Mouse (Mus musculus) urinary bladder, adult 2 months (tissue): ENCODE measurements around the gene Ppp1r35. TPM values are rescaled to one million over a fixed set of nuclear protein-coding genes. Genes with fewer than 3 reads are reported as not detected.
A peak's percentile ranks its signal among the peaks of the same experiment; 100 is the strongest.

Experiments used
- DNase-seq: peaks from one replicate; pipeline ENCODE4 v3.0.0; 2022; ENCODE audit warnings: low spot score
- polyA plus RNA-seq: library from polyadenylated mRNA; depleted of rRNA; stranded (reverse); fragments of >200 nt; gene quantifications from 2 replicates; pipeline ENCODE4 v1.2.3, GENCODE M21; 2012

Gene Ppp1r35
- polyA plus RNA-seq, 1 experiment = 26.6 TPM

- DNase-seq = no peak
Observed at GRCm38 (mm10) chr5:137782776-137783522, 4.3 kb downstream of the Ppp1r35 start.

GRCm38 (mm10) chr5:137783901-137784540 is 5.4 kb downstream of the Ppp1r35 start:
- no peak for DNase-seq

- DNase-seq = no peak
Observed at GRCm38 (mm10) chr5:137784546-137784945, 5.9 kb downstream of the Ppp1r35 start.

- DNase-seq = peak; percentile 68
Observed at GRCm38 (mm10) chr5:137785164-137786031, 6.7 kb downstream of the Ppp1r35 start.

- peak; percentile 98 for DNase-seq
Observed at GRCm38 (mm10) chr5:137786109-137786942, 7.7 kb downstream of the Ppp1r35 start.

- peak; percentile 93 for DNase-seq
Observed at GRCm38 (mm10) chr5:137787151-137787928, 8.7 kb downstream of the Ppp1r35 start, which contains the start of the genes Mepce and Zcwpw1. Gene Mepce (minus strand): TSS chr5:137787655. Gene Zcwpw1 (plus strand): TSS chr5:137787798.

GRCm38 (mm10) chr5:137788171-137788570 is 9.5 kb downstream of the Ppp1r35 start:
- peak; percentile 28 for DNase-seq

GRCm38 (mm10) chr5:137788946-137789531 is 10.4 kb downstream of the Ppp1r35 start:
- no peak for DNase-seq

- no peak for DNase-seq
Observed at GRCm38 (mm10) chr5:137791553-137791952, 12.9 kb downstream of the Ppp1r35 start.

GRCm38 (mm10) chr5:137796606-137797005 is 18.0 kb downstream of the Ppp1r35 start:
- no peak for DNase-seq

- no peak for DNase-seq
Observed at GRCm38 (mm10) chr5:137800917-137801316, 22.3 kb downstream of the Ppp1r35 start.

GRCm38 (mm10) chr5:137806158-137806557 is 27.5 kb downstream of the Ppp1r35 start:
- no peak for DNase-seq

GRCm38 (mm10) chr5:137808316-137808715 is 29.7 kb downstream of the Ppp1r35 start:
- DNase-seq = no peak

GRCm38 (mm10) chr5:137817466-137818222 is 39.0 kb downstream of the Ppp1r35 start:
- no peak for DNase-seq

- no peak for DNase-seq
Observed at GRCm38 (mm10) chr5:137822126-137822525, 43.5 kb downstream of the Ppp1r35 start.

- DNase-seq = no peak
Observed at GRCm38 (mm10) chr5:137822602-137823001, 44.0 kb downstream of the Ppp1r35 start.

- DNase-seq = no peak
Observed at GRCm38 (mm10) chr5:137823455-137824045, 44.9 kb downstream of the Ppp1r35 start.

- no peak for DNase-seq
Observed at GRCm38 (mm10) chr5:137825030-137825429, 46.4 kb downstream of the Ppp1r35 start.

GRCm38 (mm10) chr5:137825971-137826370 is 47.3 kb downstream of the Ppp1r35 start:
- no peak for DNase-seq
